Mouse (Mus musculus): Measurements from ENCODE around the gene Pwp1. TPM values are rescaled to one million over a fixed set of nuclear protein-coding genes. Genes with fewer than 3 reads are reported as not detected.

The Pwp1 gene
- 25.9 TPM for polyA plus RNA-seq (2014; fragmentation: Illumina TruSeq; extraction: RNeasy Lipid Tissue Mini Kit (QIAGEN cat#74804); ENCODE audit: low read depth, low replicate concordance)

GRCm38 (mm10) chr10:85829085-85829853 lies at the start of gene Pwp1:
Gene Pwp1 (plus strand): TSS chr10:85829494.

GRCm38 (mm10) chr10:85916498-85917309 lies 87.4 kb downstream of the Pwp1 start, which contains the start of gene Prdm4:
Gene Prdm4 (minus strand): TSS chr10:85917142.

GRCm38 (mm10) chr10:85927676-85928445 lies 98.6 kb downstream of the Pwp1 start, which contains the start of gene Ascl4:
Gene Ascl4 (plus strand): TSS chr10:85927681.

Other genes starting within 250 kb of the Pwp1 start
- gene Prdm4, start 87.6 kb downstream of the Pwp1 start, polyA plus RNA-seq (2014; fragmentation: Illumina TruSeq; extraction: RNeasy Lipid Tissue Mini Kit (QIAGEN cat#74804); ENCODE audit: low read depth, low replicate concordance): 13.2 TPM
- not detected for gene Ascl4, start 98.2 kb downstream of the Pwp1 start, polyA plus RNA-seq (2014; fragmentation: Illumina TruSeq; extraction: RNeasy Lipid Tissue Mini Kit (QIAGEN cat#74804); ENCODE audit: low read depth, low replicate concordance)
- 38.2 TPM for gene Rtcb, start 128.3 kb downstream of the Pwp1 start, polyA plus RNA-seq (2014; fragmentation: Illumina TruSeq; extraction: RNeasy Lipid Tissue Mini Kit (QIAGEN cat#74804); ENCODE audit: low read depth, low replicate concordance)
- 0.82 TPM for gene Bpifc, start 182.4 kb downstream of the Pwp1 start, polyA plus RNA-seq (2014; fragmentation: Illumina TruSeq; extraction: RNeasy Lipid Tissue Mini Kit (QIAGEN cat#74804); ENCODE audit: low read depth, low replicate concordance)
- gene Fbxo7, start 192.5 kb downstream of the Pwp1 start, polyA plus RNA-seq (2014; fragmentation: Illumina TruSeq; extraction: RNeasy Lipid Tissue Mini Kit (QIAGEN cat#74804); ENCODE audit: low read depth, low replicate concordance): 13.4 TPM

Measured in adrenal gland, adult 10 weeks (tissue).